In the genomic region with DNA sequence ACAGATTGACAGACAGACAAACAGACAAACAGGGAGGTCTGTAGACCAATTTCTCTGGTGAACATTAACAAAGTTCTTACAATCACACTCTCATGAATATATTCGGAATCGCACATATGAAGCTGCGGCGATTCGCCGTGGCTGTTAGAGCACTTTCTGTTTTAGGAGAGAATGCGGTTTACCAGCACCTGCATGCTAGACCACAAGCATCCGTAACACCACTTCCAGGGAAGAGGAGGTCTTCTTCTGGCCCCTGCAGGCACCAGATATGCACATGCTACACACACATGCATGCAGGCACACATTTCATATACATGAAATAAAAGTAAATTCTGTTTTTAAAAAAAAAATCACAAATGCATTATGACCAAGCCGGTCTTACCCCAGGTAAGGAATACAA, we compare ENCODE assay signal across 12 mouse cellular contexts. TPM values are rescaled to one million over a fixed set of nuclear protein-coding genes. Genes with fewer than 3 reads are reported as not detected.
DNase-seq lines count a peak whose midpoint lies in the region; ATAC-seq lines count a peak whose summit lies in the region.
"Had no signal": no experiment of that assay in that cellular context is flagged by ENCODE, and none has a peak within 500 bp of the region (broad histone marks: within the 10 kb centered on the region; RNA-seq: fewer than 3 reads in every experiment).

No protein-coding gene starts in this region.

- DNase-seq in CD4-positive helper T cell, adult 2 months (ENCODE audit: low read depth, low spot score): peak; percentile 82
- peak; percentile 19 to 46 for DNase-seq in CD8-positive naive resting alpha-beta T cell, adult 2 months (ENCODE audit: low read depth in 2 of 2, low spot score in 2 of 2)
- peak; percentile 63 to 66 for DNase-seq in thymus, postnatal 10 days (ENCODE audit: low spot score in 2 of 2)
- no peak for DNase-seq in layer of hippocampus, postnatal 14 days (ENCODE audit: low spot score in 2 of 2)
- DNase-seq in heart, adult 18-20 months: no peak
- DNase-seq in right cerebral cortex, postnatal 14 days: no peak
- DNase-seq: cerebellum, adult 9-10 months; gastrocnemius, postnatal 25 days; liver, embryonic 13.5 days; midbrain, embryonic 14.5 days had no signal

- peak; percentile 63 for ATAC-seq in megakaryocyte, adult 5-6 weeks (ENCODE audit: poor library complexity, severe bottlenecking)
- ATAC-seq: Patski had no signal

RNA-seq across cellular contexts. Expression of a gene that starts 47.5 kb away (rescaled TPM):
- total RNA-seq in megakaryocyte, adult 5-6 weeks (2015): 20.7 and 22.2 TPM in 2 replicates
- 19.3 and 24.4 TPM in 2 replicates for total RNA-seq in megakaryocyte, adult 5-6 weeks (2017)
- total RNA-seq in layer of hippocampus, postnatal 14 days (2021): 1 to 10 TPM; 1.9 to 2.1 TPM
- 10 to 100 TPM; 71.9 to 74.8 TPM for total RNA-seq in heart, adult 18-20 months (2021)

Comparison
In these comparisons a context has a peak if more than half of its experiments do, and no peak if none do; other contexts are left out.
1. DNase-seq: peak in CD4-positive helper T cell, adult 2 months (single experiment), CD8-positive naive resting alpha-beta T cell, adult 2 months (2 of 2) and thymus, postnatal 10 days (2 of 2); none in layer of hippocampus, postnatal 14 days (0 of 2), heart, adult 18-20 months (0 of 2) and right cerebral cortex, postnatal 14 days (single experiment).
2. RNA of a gene that starts 47.5 kb away (total RNA-seq): 71.9 to 74.8 TPM in heart, adult 18-20 months and 19.3 to 24.4 TPM in megakaryocyte, adult 5-6 weeks; 1.9 to 2.1 TPM in layer of hippocampus, postnatal 14 days; every median in the first group is over 4 times any median in the second.